Mouse (Mus musculus): ENCODE data around the gene Tnr.

- no peak for TF ChIP-seq POLR2A (IDR thresholded peaks at IDR 0.05; ENCODE audit: borderline replicate concordance, extremely low read depth, insufficient read depth, insufficient read length, poor library complexity, severe bottlenecking)
- no peak for TF ChIP-seq CTCF (IDR thresholded peaks at IDR 0.05; ENCODE audit: borderline replicate concordance, extremely low read depth, insufficient read depth, insufficient read length)
These were observed 150.7 kb downstream of the Tnr start for GRCm38 (mm10) chr1:159674240-159674639.
